18 mouse cellular contexts compared by ENCODE assay signal in the genomic region with DNA sequence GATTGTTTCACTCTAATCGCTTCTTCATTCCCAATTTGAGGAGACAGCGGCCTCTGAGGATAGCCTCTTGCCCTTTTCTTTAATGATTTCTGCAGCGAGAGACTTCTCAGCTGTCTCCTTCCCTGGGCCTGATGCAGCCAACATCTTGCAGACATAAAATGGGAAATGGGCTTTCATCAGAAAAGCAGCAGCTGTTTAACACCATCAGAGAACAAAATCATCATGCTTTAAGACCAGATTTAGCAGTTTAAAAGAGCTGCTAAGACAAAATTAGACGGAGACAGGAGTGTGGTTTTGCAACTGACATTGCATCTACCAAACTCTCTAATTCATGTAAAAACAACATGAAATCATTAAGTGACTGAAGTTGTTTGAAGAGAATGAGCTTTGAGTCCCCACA.
"Had no signal": no experiment of that assay in that cellular context is flagged by ENCODE, and none has a peak within 500 bp of the region (broad histone marks: within the 10 kb centered on the region; RNA-seq: fewer than 3 reads in every experiment).

No protein-coding gene starts in this region.

- H3K4me2 ChIP-seq: intestine, embryonic 15.5 days; limb, embryonic 12.5 days; limb, embryonic 15.5 days; liver, embryonic 11.5 days; midbrain, embryonic 12.5 days; midbrain, embryonic 15.5 days; neural tube, embryonic 13.5 days; stomach, embryonic 15.5 days had no signal

- H3K27me3 ChIP-seq: intestine, embryonic 15.5 days; limb, embryonic 12.5 days; limb, embryonic 15.5 days; midbrain, embryonic 12.5 days; midbrain, embryonic 15.5 days; neural tube, embryonic 13.5 days; stomach, embryonic 15.5 days had no signal

- H3K4me3 ChIP-seq: intestine, embryonic 15.5 days; limb, embryonic 12.5 days; limb, embryonic 15.5 days; midbrain, embryonic 12.5 days; midbrain, embryonic 15.5 days; myocyte; neural tube, embryonic 13.5 days; stomach, embryonic 15.5 days had no signal

- H3K36me3 ChIP-seq: intestine, embryonic 15.5 days; limb, embryonic 12.5 days; limb, embryonic 15.5 days; midbrain, embryonic 12.5 days; midbrain, embryonic 15.5 days; neural tube, embryonic 13.5 days; stomach, embryonic 15.5 days had no signal

- ATAC-seq: hindbrain, embryonic 16.5 days; intestine, embryonic 15.5 days; liver, postnatal 0 days; midbrain, embryonic 15.5 days had no signal

- H3K9me3 ChIP-seq: intestine, embryonic 15.5 days; limb, embryonic 12.5 days; limb, embryonic 15.5 days; midbrain, embryonic 12.5 days; midbrain, embryonic 15.5 days; neural tube, embryonic 13.5 days; stomach, embryonic 15.5 days had no signal

- H3K27ac ChIP-seq: intestine, embryonic 15.5 days; limb, embryonic 12.5 days; limb, embryonic 15.5 days; liver, embryonic 14.5 days; midbrain, embryonic 12.5 days; midbrain, embryonic 15.5 days; neural tube, embryonic 13.5 days; stomach, embryonic 15.5 days had no signal

- H3K9ac ChIP-seq: intestine, embryonic 15.5 days; limb, embryonic 12.5 days; limb, embryonic 15.5 days; liver, embryonic 14.5 days; liver, postnatal 0 days; midbrain, embryonic 12.5 days; midbrain, embryonic 15.5 days; neural tube, embryonic 13.5 days; stomach, embryonic 15.5 days had no signal

- DNase-seq: kidney, adult 2 months; left cerebral cortex, postnatal 4 days; liver, postnatal 0 days; retina, postnatal 1 day; right cerebral cortex, postnatal 25 days; spleen, adult 18-20 months; thymus, postnatal 25 days had no signal

- H3K4me1 ChIP-seq: intestine, embryonic 15.5 days; limb, embryonic 15.5 days; midbrain, embryonic 12.5 days; midbrain, embryonic 15.5 days; neural tube, embryonic 13.5 days; stomach, embryonic 15.5 days had no signal
